Mouse (Mus musculus) erythroid progenitor cell, adult 5-6 weeks (primary cell): ENCODE measurements around the gene Klra9. TPM values are rescaled to one million over a fixed set of nuclear protein-coding genes. Genes with fewer than 3 reads are reported as not detected.
"Not testable (repeated sequence)": the region's sequence is repeated elsewhere in the genome, so short reads cannot be mapped to it uniquely, and the experiment has no call there.

Experiments
- ATAC-seq: replicated peaks from 2 replicates; pipeline ENCODE4 v1.8.0; 2016; ENCODE audit warnings: moderate number of reproducible peaks, mild to moderate bottlenecking, moderate TSS enrichment, inconsistent platforms; ENCODE audit not compliant: poor library complexity, low FRiP score, severe bottlenecking
- total RNA-seq, 2 experiments: library from RNA; stranded (forward) in 1 of 2; stranded (reverse) in 1 of 2; fragments of 150-400 nt in 1 of 2; fragments of 186-747, 209-891 nt in 1 of 2; gene quantifications; 2 replicates each; pipeline versions ENCODE4 v1.2.3 to v1.2.4; 2015 to 2017; ENCODE audit warnings: low replicate concordance in 2 of 2

The Klra9 gene
- total RNA-seq (2015; ENCODE audit: low replicate concordance) (not detected in 2 replicates), total RNA-seq (2017; ENCODE audit: low replicate concordance) (0.30 and 0.90 TPM in 2 replicates)

DNA sequence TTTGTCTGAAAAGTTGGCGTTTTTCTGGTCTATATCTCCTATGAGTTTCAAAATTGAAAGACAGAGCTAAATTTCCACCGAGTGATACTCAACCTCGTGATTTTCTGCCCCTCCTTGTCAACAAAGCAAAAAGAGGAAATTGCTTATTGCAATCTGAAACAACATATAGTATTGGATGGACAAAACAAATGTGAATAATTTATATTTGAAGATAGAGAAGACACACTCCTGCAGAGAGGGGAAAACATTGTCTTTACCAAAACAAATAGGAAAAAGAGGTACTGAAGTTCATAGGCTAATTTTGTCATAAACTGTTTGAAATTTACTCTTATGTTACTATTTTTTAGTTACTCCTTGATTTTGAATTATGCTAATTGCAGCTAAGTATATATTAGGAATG, at the start of gene Klra9:
TSS of gene Klra9 (minus strand) at position 101 of the 400 bp plus-strand sequence.
- ATAC-seq: not testable (repeated sequence)

DNA sequence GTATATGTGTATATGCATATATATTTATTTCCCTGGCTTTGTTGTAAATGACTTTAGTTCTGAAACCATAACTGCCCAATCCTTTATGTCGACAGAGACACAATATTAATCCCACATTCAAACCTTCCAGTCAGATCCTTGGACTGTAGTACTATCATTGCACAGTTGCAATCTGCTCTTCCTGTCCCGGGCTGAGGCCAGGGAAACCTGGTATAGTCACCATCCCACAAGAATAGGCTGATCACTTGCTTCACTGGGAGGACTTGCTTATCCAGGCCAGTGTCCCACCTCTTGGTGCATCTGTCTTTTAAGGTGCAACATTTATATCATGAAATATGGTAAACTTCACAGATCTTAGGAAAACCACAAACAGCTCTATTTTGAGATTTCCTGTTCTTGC, 44.6 kb upstream of the Klra9 start:
- ATAC-seq: no peak

DNA sequence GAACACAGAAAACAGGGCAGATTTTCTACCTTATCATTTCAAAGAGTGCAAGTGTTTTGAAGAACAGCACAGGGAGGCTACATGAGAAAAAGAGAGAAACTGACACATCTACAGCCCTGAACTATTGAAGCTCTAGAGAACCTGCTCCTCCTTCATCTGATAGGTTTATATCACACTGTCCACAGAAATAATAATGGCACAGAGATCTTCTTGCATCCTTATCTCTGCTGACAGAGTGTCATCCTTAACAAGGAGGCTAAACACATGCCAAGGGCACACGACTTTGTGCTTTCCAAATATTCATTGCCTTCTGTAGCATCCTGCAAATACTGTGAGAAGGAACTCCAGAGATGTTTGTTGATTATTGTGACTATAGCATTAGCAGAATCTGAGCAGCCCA, 43.7 kb upstream of the Klra9 start:
- ATAC-seq: no peak

GRCm38 (mm10) chr6:130233222-130233621, 40.3 kb upstream of the Klra9 start, which contains the start of gene Klra7:
Gene Klra7, minus strand, starts transcription at chr6:130233322.
- ATAC-seq: no peak

DNA sequence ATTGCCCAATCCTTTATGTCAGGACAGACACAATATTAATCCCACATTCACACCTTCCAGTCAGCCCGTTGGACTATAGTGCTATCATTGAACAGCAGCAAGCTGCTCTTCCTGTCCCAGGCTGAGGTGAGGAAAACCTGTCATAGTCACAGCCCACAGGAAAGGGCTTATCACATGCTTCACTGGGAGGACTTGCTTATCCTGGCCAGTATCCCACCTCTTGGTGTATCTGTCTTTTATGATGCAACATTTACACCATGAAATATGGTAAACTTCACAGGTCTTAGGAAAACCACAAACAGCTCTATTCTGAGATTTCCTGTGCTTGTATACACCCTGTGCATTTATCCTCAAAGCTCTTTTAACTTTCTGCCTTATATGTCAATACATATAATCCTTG, 4.5 kb upstream of the Klra9 start:
- not testable (repeated sequence) for ATAC-seq

GRCm38 (mm10) chr6:130129798-130130197, 63.1 kb downstream of the Klra9 start, which contains the start of gene Klra8:
Gene Klra8, minus strand, starts transcription at chr6:130129898.
- not testable (repeated sequence) for ATAC-seq

Other genes starting within 250 kb of the Klra9 start
- 4.7 TPM in 1 of 2 replicates, not detected in the other for gene Klra6, start 166.2 kb downstream of the Klra9 start, total RNA-seq (2015; ENCODE audit: low replicate concordance)
- not detected in 2 replicates for gene Klra6, start 166.2 kb downstream of the Klra9 start, total RNA-seq (2017; ENCODE audit: low replicate concordance)
- gene Klra4, start 125.8 kb downstream of the Klra9 start, total RNA-seq (2015; ENCODE audit: low replicate concordance): 3.4 TPM in 1 of 2 replicates, not detected in the other
- gene Klra4, start 125.8 kb downstream of the Klra9 start, total RNA-seq (2017; ENCODE audit: low replicate concordance): not detected in 2 replicates
- 4.3 and 12.2 TPM in 2 replicates for gene Klra8, start 63.2 kb downstream of the Klra9 start, total RNA-seq (2015; ENCODE audit: low replicate concordance)
- 1.7 TPM in 1 of 2 replicates, not detected in the other for gene Klra8, start 63.2 kb downstream of the Klra9 start, total RNA-seq (2017; ENCODE audit: low replicate concordance)
- gene Klra7, start 40.2 kb upstream of the Klra9 start, total RNA-seq (2015; ENCODE audit: low replicate concordance): not detected in 2 replicates
- 0.90 TPM in 1 of 2 replicates, not detected in the other for gene Klra7, start 40.2 kb upstream of the Klra9 start, total RNA-seq (2017; ENCODE audit: low replicate concordance)
- gene Klra10, start 88.8 kb upstream of the Klra9 start, total RNA-seq (2015; ENCODE audit: low replicate concordance): not detected in 2 replicates
- not detected in 2 replicates for gene Klra10, start 88.8 kb upstream of the Klra9 start, total RNA-seq (2017; ENCODE audit: low replicate concordance)
- 4.7 TPM in 1 of 2 replicates, not detected in the other for gene Klra3, start 144.5 kb upstream of the Klra9 start, total RNA-seq (2015; ENCODE audit: low replicate concordance)
- gene Klra3, start 144.5 kb upstream of the Klra9 start, total RNA-seq (2017; ENCODE audit: low replicate concordance): not detected in 2 replicates
- not detected in 2 replicates for gene Klra1, start 193.8 kb upstream of the Klra9 start, total RNA-seq (2015; ENCODE audit: low replicate concordance)
- 1.2 and 2.3 TPM in 2 replicates for gene Klra1, start 193.8 kb upstream of the Klra9 start, total RNA-seq (2017; ENCODE audit: low replicate concordance)